Mouse (Mus musculus): ENCODE results near the gene Mfsd5. TPM values are rescaled to one million over a fixed set of nuclear protein-coding genes. Genes with fewer than 3 reads are reported as not detected.

The Mfsd5 gene
- polyA plus RNA-seq, 1 experiment from 2014 or later, result 61.8 TPM

DNA sequence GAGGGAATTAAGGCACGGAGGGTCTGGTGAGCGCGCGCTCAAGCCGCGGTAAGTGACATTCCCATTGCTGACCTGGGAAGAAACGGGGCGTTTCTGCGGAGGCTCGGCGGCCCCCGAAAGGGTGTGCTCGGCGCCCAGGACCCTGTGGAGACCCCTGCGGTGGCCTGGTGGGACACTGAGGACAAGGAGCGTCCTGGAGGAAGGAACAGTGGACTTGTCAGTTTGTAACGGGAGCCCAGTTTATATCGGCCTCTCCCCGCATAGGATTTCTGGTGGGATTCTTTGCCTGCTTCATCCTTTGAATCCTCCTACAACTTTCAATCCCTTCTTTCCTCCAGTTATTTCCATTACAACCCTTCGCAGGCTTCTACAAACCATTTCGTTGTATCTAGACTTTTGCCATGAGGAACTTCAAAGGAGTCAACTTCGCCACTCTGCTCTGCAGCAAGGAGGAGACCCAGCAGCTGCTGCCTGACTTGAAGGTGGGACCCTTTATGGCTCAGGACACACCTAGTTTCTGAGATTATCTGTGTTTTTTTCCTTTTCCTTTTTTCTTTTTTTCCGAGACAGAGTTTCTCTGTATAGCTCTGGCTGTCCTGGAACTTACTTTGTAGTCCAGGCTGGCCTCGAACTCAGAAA, 17.2 kb downstream of the Mfsd5 start:
- WGBS, result 5% methylated on average over 24 of the region's 24 CpGs
- Histone ChIP-seq H3K4me2 (replicated peaks) (peak overlapping the region; percentile 99), H3K9me3 (ENCODE audit: control insufficient read depth, low read length) (no peaks in the 10 kb centered on the region), H3K27ac (no peak overlapping the region), H3K9ac (peak overlapping the region; percentile 35; the same call in 1 of the 2 replicates), H3K27me3 (ENCODE audit: control insufficient read depth, insufficient read depth, low read length) (no peaks in the 10 kb centered on the region), H3K4me1 (replicated peaks; ENCODE audit: control insufficient read depth, insufficient read depth, low read length) (no peaks in the 10 kb centered on the region), H3K36me3 (replicated peaks; ENCODE audit: control insufficient read depth, insufficient read depth) (no peaks in the 10 kb centered on the region), H3K4me3 (replicated peaks; ENCODE audit: low read length) (peak overlapping the region; percentile 45)
- ATAC-seq (ENCODE audit: low FRiP score) (no peak; the same call in 1 of the 2 replicates), DNase-seq (ENCODE audit: low spot score) (no peak)

- H3K36me3 ChIP-seq (replicated peaks; ENCODE audit: control insufficient read depth, insufficient read depth), result no peaks in the 10 kb centered on the region; the same call in none of the 2 replicates
- no peaks in the 10 kb centered on the region for H3K9me3 ChIP-seq (ENCODE audit: control insufficient read depth, low read length)
- 92% methylated on average over 6 of the region's 6 CpGs for WGBS
- H3K4me3 ChIP-seq (replicated peaks; ENCODE audit: low read length), result no peak overlapping the region
- H3K9ac ChIP-seq, result no peak overlapping the region
- no peaks in the 10 kb centered on the region for H3K27me3 ChIP-seq (ENCODE audit: control insufficient read depth, insufficient read depth, low read length)
- H3K4me2 ChIP-seq (replicated peaks), result no peak overlapping the region
- DNase-seq (ENCODE audit: low spot score) (no peak), ATAC-seq (ENCODE audit: low FRiP score) (no peak)
- no peaks in the 10 kb centered on the region for H3K4me1 ChIP-seq (replicated peaks; ENCODE audit: control insufficient read depth, insufficient read depth, low read length)
- no peak overlapping the region for H3K27ac ChIP-seq
Measured at GRCm38 (mm10) chr15:102302542-102302941, 23.3 kb downstream of the Mfsd5 start.

- no peak overlapping the region for H3K9ac ChIP-seq
- ATAC-seq (ENCODE audit: low FRiP score) (no peak), DNase-seq (ENCODE audit: low spot score) (no peak)
- no peak overlapping the region for H3K27ac ChIP-seq
- H3K4me2 ChIP-seq (replicated peaks), result no peak overlapping the region
- WGBS, result 87% methylated on average over 9 of the region's 9 CpGs
- no peak overlapping the region for H3K4me3 ChIP-seq (replicated peaks; ENCODE audit: low read length)
- H3K27me3 ChIP-seq (ENCODE audit: control insufficient read depth, insufficient read depth, low read length), result no peaks in the 10 kb centered on the region
- no peaks in the 10 kb centered on the region for H3K4me1 ChIP-seq (replicated peaks; ENCODE audit: control insufficient read depth, insufficient read depth, low read length)
- peaks cover 3% of the 10 kb centered on the region for H3K36me3 ChIP-seq (replicated peaks; ENCODE audit: control insufficient read depth, insufficient read depth)
- no peaks in the 10 kb centered on the region for H3K9me3 ChIP-seq (ENCODE audit: control insufficient read depth, low read length)
Measured at GRCm38 (mm10) chr15:102308717-102309116, 29.5 kb downstream of the Mfsd5 start.

DNA sequence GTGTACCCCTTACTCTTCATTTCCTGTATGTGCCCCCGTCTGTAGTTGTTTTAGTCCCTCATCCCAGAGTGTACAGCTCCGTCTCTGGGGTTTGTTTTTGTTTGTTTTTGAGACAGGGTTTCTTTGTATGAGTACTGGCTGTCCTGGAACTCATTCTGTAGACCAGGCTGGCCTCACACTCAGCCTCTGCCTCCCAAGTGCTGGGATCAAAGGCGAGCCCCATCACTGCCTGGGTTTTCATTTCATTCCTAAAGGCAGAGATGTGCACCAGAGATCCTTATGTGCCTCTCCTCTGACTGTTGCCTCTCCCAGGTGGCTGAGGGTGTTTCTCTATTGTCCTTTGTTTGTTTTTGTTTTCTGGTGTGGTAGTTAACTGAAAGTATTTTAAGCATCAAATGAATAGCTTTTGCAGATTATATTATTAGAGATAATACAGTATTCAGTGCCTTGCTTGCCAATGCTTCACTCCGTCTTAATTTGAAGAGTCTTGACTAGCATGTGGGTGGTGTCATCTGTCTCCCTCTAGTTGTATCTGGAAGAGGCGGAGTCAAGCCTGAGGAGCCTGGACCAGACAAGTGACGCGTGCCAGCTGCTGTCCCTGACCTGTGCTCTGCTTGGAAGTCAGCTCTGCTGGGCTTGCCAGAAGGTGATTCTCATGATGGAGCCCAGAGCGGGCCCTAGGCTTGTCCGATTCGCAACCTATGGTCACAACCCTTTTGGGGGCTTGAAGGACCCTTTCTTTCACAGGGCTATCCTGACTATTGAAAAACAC, 31.0 kb downstream of the Mfsd5 start:
- H3K27ac ChIP-seq, result no peak overlapping the region
- ATAC-seq (ENCODE audit: low FRiP score) (no peak), DNase-seq (ENCODE audit: low spot score) (no peak)
- H3K4me1 ChIP-seq (replicated peaks; ENCODE audit: control insufficient read depth, insufficient read depth, low read length), result no peaks in the 10 kb centered on the region
- H3K4me3 ChIP-seq (replicated peaks; ENCODE audit: low read length), result no peak overlapping the region
- H3K9ac ChIP-seq, result no peak overlapping the region
- 89% methylated on average over 10 of the region's 10 CpGs for WGBS
- H3K9me3 ChIP-seq (ENCODE audit: control insufficient read depth, low read length), result no peaks in the 10 kb centered on the region
- no peaks in the 10 kb centered on the region for H3K27me3 ChIP-seq (ENCODE audit: control insufficient read depth, insufficient read depth, low read length)
- peaks cover 11% of the 10 kb centered on the region; the same call in 1 of the 2 replicates for H3K36me3 ChIP-seq (replicated peaks; ENCODE audit: control insufficient read depth, insufficient read depth)
- no peak overlapping the region for H3K4me2 ChIP-seq (replicated peaks)

DNA sequence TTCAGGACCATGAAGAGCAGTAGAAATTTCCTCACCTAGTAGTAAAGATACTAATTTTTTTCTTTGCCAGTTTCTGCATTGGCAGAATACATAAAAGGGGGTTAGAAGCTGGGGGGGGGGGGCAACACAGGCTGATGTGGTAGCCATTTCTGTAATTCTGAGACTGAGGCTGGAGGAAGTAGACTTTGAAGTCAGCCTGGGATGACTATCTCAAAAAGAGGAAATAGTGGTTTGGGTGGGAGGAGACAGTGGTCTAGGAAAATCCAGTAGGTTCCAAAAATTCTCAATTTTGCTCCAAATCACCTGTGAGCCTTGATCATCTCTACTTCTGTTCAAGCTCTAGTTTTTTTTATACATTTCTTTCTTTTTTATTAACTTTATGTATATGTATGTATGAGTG, 32.2 kb downstream of the Mfsd5 start:
- H3K27me3 ChIP-seq (ENCODE audit: control insufficient read depth, insufficient read depth, low read length), result no peaks in the 10 kb centered on the region
- H3K27ac ChIP-seq, result no peak overlapping the region
- H3K9ac ChIP-seq, result no peak overlapping the region
- H3K9me3 ChIP-seq (ENCODE audit: control insufficient read depth, low read length), result no peaks in the 10 kb centered on the region
- ATAC-seq (ENCODE audit: low FRiP score) (no peak), DNase-seq (ENCODE audit: low spot score) (no peak)
- H3K4me2 ChIP-seq (replicated peaks), result no peak overlapping the region
- no peak overlapping the region for H3K4me3 ChIP-seq (replicated peaks; ENCODE audit: low read length)
- 0 out of 2 replicates have a peak, but pooled peaks cover 11% of the 10 kb centered on the region for H3K36me3 ChIP-seq (replicated peaks; ENCODE audit: control insufficient read depth, insufficient read depth)
- H3K4me1 ChIP-seq (replicated peaks; ENCODE audit: control insufficient read depth, insufficient read depth, low read length), result no peaks in the 10 kb centered on the region

DNA sequence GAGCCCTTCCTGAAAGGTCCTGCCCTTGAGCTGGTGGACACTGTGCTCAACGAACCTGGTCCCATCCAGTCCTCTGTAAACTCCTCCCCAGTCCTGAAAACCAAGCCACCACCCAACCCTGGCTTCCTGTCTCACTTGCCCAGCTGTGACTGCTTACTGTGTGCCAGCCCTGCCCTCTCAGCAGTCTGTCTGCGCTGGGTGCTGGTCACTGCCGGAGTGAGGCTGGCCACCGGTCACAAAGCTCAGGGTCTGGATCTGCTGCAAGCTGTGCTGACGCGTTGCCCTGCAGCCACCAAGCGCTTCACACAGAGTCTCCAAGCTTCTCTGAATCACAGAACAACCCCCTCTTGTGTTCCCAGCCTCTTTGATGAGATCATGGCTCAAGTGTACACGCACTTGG, 36.0 kb downstream of the Mfsd5 start:
- Histone ChIP-seq H3K4me2 (replicated peaks) (no peak overlapping the region), H3K4me1 (replicated peaks; ENCODE audit: control insufficient read depth, insufficient read depth, low read length) (no peaks in the 10 kb centered on the region), H3K36me3 (replicated peaks; ENCODE audit: control insufficient read depth, insufficient read depth) (0 out of 2 replicates have a peak, but pooled peaks cover 13% of the 10 kb centered on the region), H3K27ac (no peak overlapping the region), H3K9me3 (ENCODE audit: control insufficient read depth, low read length) (no peaks in the 10 kb centered on the region), H3K4me3 (replicated peaks; ENCODE audit: low read length) (no peak overlapping the region), H3K27me3 (ENCODE audit: control insufficient read depth, insufficient read depth, low read length) (no peaks in the 10 kb centered on the region), H3K9ac (no peak overlapping the region)
- no peak for ATAC-seq (ENCODE audit: low FRiP score)
- 94% methylated on average over 8 of the region's 8 CpGs for WGBS
- no peak for DNase-seq (ENCODE audit: low spot score)

DNA sequence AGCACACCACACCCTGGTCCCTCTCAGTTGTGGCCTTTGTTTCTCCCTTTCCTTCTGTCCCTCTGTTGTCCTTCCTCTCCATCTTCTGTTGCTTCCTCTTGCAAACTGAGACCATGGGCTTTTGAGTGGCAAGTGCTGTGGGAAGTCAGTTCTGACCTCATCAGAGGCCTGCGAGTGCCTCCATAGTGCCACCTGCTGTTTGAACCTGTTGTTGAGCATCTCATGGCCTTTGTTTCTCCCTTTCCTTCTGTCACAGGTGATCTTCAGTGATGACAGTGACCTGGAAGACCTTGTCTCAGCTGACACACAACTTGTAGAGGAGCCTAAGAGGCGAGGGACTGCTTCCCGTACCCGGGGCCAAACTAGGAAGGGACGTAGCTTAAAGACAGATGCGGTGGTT, 37.0 kb downstream of the Mfsd5 start:
- no peak overlapping the region for H3K4me2 ChIP-seq (replicated peaks)
- ATAC-seq (ENCODE audit: low FRiP score), result no peak
- no peak overlapping the region for H3K4me3 ChIP-seq (replicated peaks; ENCODE audit: low read length)
- no peak overlapping the region for H3K27ac ChIP-seq
- no peaks in the 10 kb centered on the region for H3K27me3 ChIP-seq (ENCODE audit: control insufficient read depth, insufficient read depth, low read length)
- H3K9ac ChIP-seq, result no peak overlapping the region
- H3K4me1 ChIP-seq (replicated peaks; ENCODE audit: control insufficient read depth, insufficient read depth, low read length), result no peaks in the 10 kb centered on the region
- peaks cover 18% of the 10 kb centered on the region; the same call in 1 of the 2 replicates for H3K36me3 ChIP-seq (replicated peaks; ENCODE audit: control insufficient read depth, insufficient read depth)
- peak; percentile 64 for DNase-seq (ENCODE audit: low spot score)
- WGBS, result 92% methylated on average over 6 of the region's 6 CpGs
- no peaks in the 10 kb centered on the region for H3K9me3 ChIP-seq (ENCODE audit: control insufficient read depth, low read length)

- Histone ChIP-seq H3K27ac (no peak overlapping the region), H3K9me3 (ENCODE audit: control insufficient read depth, low read length) (no peaks in the 10 kb centered on the region), H3K4me2 (replicated peaks) (peak overlapping the region; percentile 77), H3K36me3 (replicated peaks; ENCODE audit: control insufficient read depth, insufficient read depth) (peaks cover 33% of the 10 kb centered on the region), H3K27me3 (ENCODE audit: control insufficient read depth, insufficient read depth, low read length) (no peaks in the 10 kb centered on the region), H3K9ac (no peak overlapping the region), H3K4me1 (replicated peaks; ENCODE audit: control insufficient read depth, insufficient read depth, low read length) (peaks cover 11% of the 10 kb centered on the region), H3K4me3 (replicated peaks; ENCODE audit: low read length) (no peak overlapping the region)
- ATAC-seq (ENCODE audit: low FRiP score) (no peak), DNase-seq (ENCODE audit: low spot score) (no peak)
- WGBS, result 87% methylated on average over 12 of the region's 12 CpGs
Measured at GRCm38 (mm10) chr15:102324654-102325473, 45.6 kb downstream of the Mfsd5 start.

DNA sequence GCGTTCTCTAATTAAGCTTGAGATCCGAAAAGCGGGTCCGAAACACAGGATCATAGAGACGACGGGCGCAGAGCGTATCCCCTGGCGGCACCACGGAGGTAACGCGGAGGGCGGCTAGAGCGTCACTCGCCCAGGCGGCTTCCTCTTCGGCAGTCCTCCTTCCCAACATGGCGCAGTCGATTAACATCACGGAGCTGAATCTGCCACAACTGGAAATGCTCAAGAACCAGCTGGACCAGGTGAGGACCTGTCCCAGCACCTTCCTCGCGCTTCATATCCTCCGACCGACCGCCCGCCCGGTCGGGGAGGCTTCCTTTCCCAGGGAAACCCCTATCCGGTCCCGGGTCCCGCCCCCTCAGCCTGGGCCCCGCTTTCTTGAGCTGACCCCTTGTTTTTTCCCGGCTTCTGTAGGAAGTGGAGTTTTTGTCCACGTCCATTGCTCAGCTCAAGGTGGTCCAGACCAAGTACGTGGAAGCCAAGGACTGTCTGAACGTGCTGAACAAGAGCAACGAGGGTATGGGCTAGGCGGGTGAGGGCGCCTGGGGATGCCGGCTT, 46.8 kb downstream of the Mfsd5 start, which contains the start of gene Pfdn5:
Gene Pfdn5, plus strand, starts transcription at position 95 of the 555 bp plus-strand sequence.
- Histone ChIP-seq H3K27ac (peak within 1 kb of the TSS; percentile 47; the same call in 1 of the 2 replicates), H3K36me3 (replicated peaks; ENCODE audit: control insufficient read depth, insufficient read depth) (peaks cover 38% of the 10 kb centered on the region), H3K27me3 (ENCODE audit: control insufficient read depth, insufficient read depth, low read length) (no peaks in the 10 kb centered on the region), H3K4me3 (replicated peaks; ENCODE audit: low read length) (peak within 1 kb of the TSS; percentile 64), H3K9ac (peak within 1 kb of the TSS; percentile 79), H3K4me2 (replicated peaks) (peak within 1 kb of the TSS; percentile 77), H3K4me1 (replicated peaks; ENCODE audit: control insufficient read depth, insufficient read depth, low read length) (peaks cover 12% of the 10 kb centered on the region), H3K9me3 (ENCODE audit: control insufficient read depth, low read length) (no peaks in the 10 kb centered on the region)
- DNase-seq (ENCODE audit: low spot score) (peak; percentile 85), ATAC-seq (ENCODE audit: low FRiP score) (peak; percentile 91)
- WGBS, result under 1% methylated on average over 40 of the region's 40 CpGs
